Mouse (Mus musculus) stomach, embryonic 15.5 days (tissue): ENCODE measurements around the gene Cyp2t4. TPM values are rescaled to one million over a fixed set of nuclear protein-coding genes. Genes with fewer than 3 reads are reported as not detected.
A peak's percentile ranks its signal among the peaks of the same experiment; 100 is the strongest.

Source experiments
- microRNA counts: library from miRNA; unstranded; fragments of <30 nt; microRNA quantifications from one replicate; lab custom pipeline; 2016
- microRNA-seq: library from miRNA; unstranded; fragments of <30 nt; microRNA quantifications from one replicate; pipeline ENCODE4, GENCODE M21; 2016
- polyA plus RNA-seq: library from polyadenylated mRNA; unstranded; fragments of >200 nt; fragmentation: Nextera tagmentation; extraction: Ambion mirVana; gene quantifications from 2 replicates; pipeline ENCODE4 v1.2.1, GENCODE M21; 2015

The Cyp2t4 gene
- polyA plus RNA-seq, 1 experiment from 2014 or later: not detected

MicroRNA genes within 50 kb of the gene (microRNA counts, 519-probe panel; counts per million panel counts)
- not detected for microRNA mmu-miR-1191 (lab: Ali Mortazavi, UCI)

Small RNAs within 50 kb of the gene (microRNA-seq; reads per million reads assigned to microRNA genes)
- gene Mir1191 (5.8 reads per million, percentile 20 among the genes with 10 or more reads in this experiment), gene Mir3101 (0.97 reads per million)

Other genes with a start within 250 kb of the Cyp2t4 start
- gene Cyp2a22, start 214.3 kb upstream of the Cyp2t4 start, polyA plus RNA-seq: not detected in 2 replicates
- 0.18 TPM in 1 of 2 replicates, not detected in the other for gene Cyp2a12, start 124.6 kb upstream of the Cyp2t4 start, polyA plus RNA-seq
- gene Cyp2f2, start 33.8 kb upstream of the Cyp2t4 start, polyA plus RNA-seq: 57.7 and 91.6 TPM in 2 replicates
- 68.9 and 73.7 TPM in 2 replicates for gene Egln2, start 13.1 kb downstream of the Cyp2t4 start, polyA plus RNA-seq
- 63.5 and 65.3 TPM in 2 replicates for gene Rab4b, start 25.2 kb downstream of the Cyp2t4 start, polyA plus RNA-seq
- gene Gm21983, start 27.4 kb downstream of the Cyp2t4 start, polyA plus RNA-seq: 0.59 TPM in 1 of 2 replicates, not detected in the other
- 12.3 and 21.2 TPM in 2 replicates for gene Mia, start 27.4 kb downstream of the Cyp2t4 start, polyA plus RNA-seq
- 3.1 and 3.9 TPM in 2 replicates for gene BC024978, start 42.1 kb downstream of the Cyp2t4 start, polyA plus RNA-seq
- 219 and 224 TPM in 2 replicates for gene Snrpa, start 42.6 kb downstream of the Cyp2t4 start, polyA plus RNA-seq
- gene Itpkc, start 74.9 kb downstream of the Cyp2t4 start, polyA plus RNA-seq: 8.8 and 9.4 TPM in 2 replicates
- gene Coq8b, start 79.3 kb downstream of the Cyp2t4 start, polyA plus RNA-seq: 21.2 and 26.2 TPM in 2 replicates
- 22.7 and 23.4 TPM in 2 replicates for gene Numbl, start 104.7 kb downstream of the Cyp2t4 start, polyA plus RNA-seq
- 154 and 161 TPM in 2 replicates for gene Ltbp4, start 184.0 kb downstream of the Cyp2t4 start, polyA plus RNA-seq
- 38.8 and 43.7 TPM in 2 replicates for gene Shkbp1, start 202.3 kb downstream of the Cyp2t4 start, polyA plus RNA-seq
- 0.62 and 1.7 TPM in 2 replicates for gene Gm20479, start 203.7 kb downstream of the Cyp2t4 start, polyA plus RNA-seq